Mouse (Mus musculus) left cerebral cortex, adult 2 months (tissue): ENCODE data around the gene Syce1. TPM values are rescaled to one million over a fixed set of nuclear protein-coding genes. Genes with fewer than 3 reads are reported as not detected.
A peak's percentile ranks its signal among the peaks of the same experiment; 100 is the strongest.
"Not testable (repeated sequence)": the region's sequence is repeated elsewhere in the genome, so short reads cannot be mapped to it uniquely, and the experiment has no call there.

Source experiments
- DNase-seq, 2 experiments: peaks; one replicate each; pipeline ENCODE4 v3.0.0; 2021 to 2022; ENCODE audit warnings: low spot score in 2 of 2, mixed read lengths in 1 of 2; ENCODE audit errors: extremely low spot score in 1 of 2
- H3K27ac ChIP-seq: fragments of 200-600 bp; 2 replicates; pipeline ENCODE4 v1.8.1; 2022
- H3K4me3 ChIP-seq: fragments of 200-600 bp; 2 replicates; pipeline ENCODE4 v1.8.1; 2022
- CTCF ChIP-seq: fragments of 200-600 bp; IDR thresholded peaks from 2 replicates; pipeline ENCODE4 v1.8.1; 2022; ENCODE audit warnings: antibody characterized with exemption, mild to moderate bottlenecking, moderate library complexity
- intact Hi-C: fragments of 180-260 bp; cut with DNase I; formaldehyde crosslinking; loops from one replicate; pipeline ENCODE4 v1.15.1; 2025
- total RNA-seq, 2 experiments: library from RNA; stranded (reverse); gene quantifications; 2 replicates each; pipeline ENCODE4 v1.2.3; 2021

Gene Syce1
- total RNA-seq, 2 experiments from 2014 or later, result 0.32 to 0.47 TPM

GRCm38 (mm10) chr7:140820173-140820572, 32.5 kb upstream of the Syce1 start:
- Histone ChIP-seq H3K27ac (no peak overlapping the region), H3K4me3 (no peak overlapping the region)
- DNase-seq, result no peak
- intact Hi-C loops, result no loop called here
- no peak for TF ChIP-seq CTCF

DNA sequence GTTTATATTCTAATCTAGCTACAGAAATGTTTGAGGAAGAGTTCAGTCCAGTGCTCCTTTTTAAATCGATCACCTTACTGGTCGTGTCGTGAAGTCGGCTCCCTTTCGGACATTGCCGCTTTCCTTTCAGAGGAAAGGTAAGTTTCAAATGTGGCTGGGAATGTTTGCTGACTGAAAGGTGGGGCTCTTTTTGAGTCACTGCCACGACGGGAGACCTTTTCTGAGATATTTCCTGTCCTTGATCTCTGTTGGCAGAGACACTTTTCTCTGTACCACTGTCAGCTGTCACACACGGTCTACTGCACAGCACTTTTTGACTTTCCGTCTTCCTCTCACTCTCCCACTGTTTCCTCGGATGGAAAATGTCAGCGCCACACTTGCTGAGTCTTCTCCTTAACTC, 25.2 kb upstream of the Syce1 start:
- no peak for TF ChIP-seq CTCF
- no peak for DNase-seq
- intact Hi-C loops, result no loop called here
- H3K4me3 ChIP-seq, result no peak overlapping the region
- no peak overlapping the region for H3K27ac ChIP-seq

- no peak for TF ChIP-seq CTCF
- Histone ChIP-seq H3K4me3 (no peak overlapping the region), H3K27ac (peak overlapping the region; percentile 40; the same call in 1 of the 2 replicates)
- DNase-seq, result no peak
- intact Hi-C loops, result no loop called here
These were observed 24.1 kb upstream of the Syce1 start for GRCm38 (mm10) chr7:140811714-140812113.

DNA sequence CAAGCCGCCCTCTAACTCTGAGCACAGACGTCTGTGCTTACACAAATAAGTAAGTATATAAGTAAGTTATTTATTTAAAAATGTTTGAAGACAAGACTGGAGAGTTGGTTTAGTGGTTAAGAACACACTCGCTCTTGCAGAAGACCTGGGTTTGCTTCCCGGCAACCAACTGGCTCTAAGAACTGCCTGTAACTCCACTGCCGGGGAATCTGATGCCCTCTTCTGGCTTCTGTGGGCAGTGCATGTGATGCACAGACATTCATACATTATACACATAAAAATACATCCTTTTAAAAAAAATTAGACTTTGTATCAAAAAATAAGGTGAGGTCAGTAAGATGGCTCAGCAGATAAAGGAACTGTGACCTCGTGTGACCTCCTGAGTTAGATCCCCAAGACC, 22.8 kb upstream of the Syce1 start:
- H3K27ac ChIP-seq, result no peak overlapping the region
- intact Hi-C loops, result no loop called here
- no peak for DNase-seq
- TF ChIP-seq CTCF, result peak; percentile 23; the same call in 1 of the 2 replicates
- H3K4me3 ChIP-seq, result no peak overlapping the region

DNA sequence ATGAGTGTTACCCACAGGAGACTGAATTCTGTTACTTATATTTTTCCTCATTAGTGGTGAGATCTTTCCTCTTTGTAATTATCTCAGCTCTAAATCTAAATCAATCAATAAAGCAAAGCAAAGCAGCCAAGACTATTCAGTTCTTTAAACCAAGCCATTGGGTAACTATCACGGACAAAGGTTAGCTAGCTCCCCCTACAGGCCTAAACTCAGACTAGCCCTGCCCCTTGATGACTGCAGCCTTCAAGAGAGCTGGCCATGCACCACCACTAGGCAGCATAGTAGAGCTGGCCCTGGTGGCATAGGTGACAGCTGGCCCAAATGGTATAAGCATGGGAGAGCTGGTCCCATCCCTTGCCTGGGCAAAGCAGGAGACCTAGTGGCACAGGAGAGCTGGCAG, 18.1 kb upstream of the Syce1 start:
- intact Hi-C loops, result loop anchor here (5.0 to 10.0 kb wide), 2 partner anchors 621 to 653 kb away; partner anchors contain the start of gene Sprn
- DNase-seq, result peak; percentile 52 to 59
- no peak overlapping the region for H3K27ac ChIP-seq
- TF ChIP-seq CTCF, result peak; percentile 81
- no peak overlapping the region for H3K4me3 ChIP-seq

DNA sequence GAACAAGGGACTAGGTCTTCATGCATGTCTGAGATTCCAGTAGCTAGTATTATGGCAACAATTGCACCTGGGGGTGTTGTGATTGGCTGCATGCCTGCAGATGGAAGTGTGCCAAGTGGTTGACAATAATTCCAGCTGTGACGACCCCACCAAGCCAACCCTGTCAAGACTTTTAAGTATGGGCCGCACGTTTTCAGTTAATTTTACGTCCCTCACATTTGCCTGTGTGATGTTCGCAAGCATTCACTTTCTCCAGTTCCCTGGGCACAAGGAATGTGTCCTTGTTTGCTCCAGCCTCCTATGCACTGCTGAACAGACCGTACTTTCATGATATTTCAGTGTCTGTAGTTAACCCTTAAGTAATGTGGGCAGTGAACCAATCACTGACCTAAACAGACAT, 15.0 kb upstream of the Syce1 start:
- Histone ChIP-seq H3K27ac (no peak overlapping the region), H3K4me3 (no peak overlapping the region)
- no peak for DNase-seq
- TF ChIP-seq CTCF, result no peak
- intact Hi-C loops, result loop anchor here (10.0 kb wide), 1 partner anchor 618 kb away; no protein-coding TSS in a partner anchor

DNA sequence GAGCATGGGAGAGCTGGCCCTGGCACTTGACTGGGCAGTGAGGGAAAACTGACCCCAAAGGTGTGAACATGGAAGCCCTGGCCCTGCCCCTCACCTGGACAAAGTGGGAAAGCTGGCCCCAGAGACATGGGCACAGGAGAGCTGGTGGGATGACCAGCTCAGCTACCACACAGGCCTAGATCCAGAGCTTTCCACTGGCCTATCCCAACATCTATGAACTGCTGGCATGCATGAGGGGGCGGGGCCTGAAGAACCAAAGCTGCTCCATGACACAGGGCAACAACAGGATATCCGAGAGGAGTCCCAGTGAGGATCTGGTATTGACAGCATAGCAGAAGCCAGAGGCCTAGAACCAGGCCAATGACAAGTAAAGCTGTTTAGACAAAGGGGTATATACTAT, 10.6 kb upstream of the Syce1 start:
- TF ChIP-seq CTCF, result no peak
- Histone ChIP-seq H3K27ac (no peak overlapping the region), H3K4me3 (no peak overlapping the region)
- DNase-seq, result no peak
- intact Hi-C loops, result no loop called here

DNA sequence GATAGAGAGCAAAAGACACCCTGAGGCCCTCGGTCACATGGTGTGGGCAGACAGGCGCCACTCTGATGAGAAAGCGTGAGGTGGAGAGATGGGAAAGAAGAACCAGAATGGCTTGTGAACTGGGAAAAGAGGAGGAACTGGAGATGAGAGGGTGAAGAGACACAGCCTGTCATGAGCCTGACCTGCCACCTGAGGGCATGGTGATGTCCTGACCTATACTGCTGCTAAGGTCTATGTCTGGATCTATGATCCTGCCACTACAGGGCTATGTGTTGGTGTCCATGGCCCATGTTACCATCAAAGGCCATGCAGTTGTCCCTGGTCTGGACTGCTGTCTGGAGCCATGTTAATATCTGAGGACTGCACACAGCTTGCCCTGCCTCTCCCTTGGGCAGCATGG, 10.0 kb upstream of the Syce1 start:
- TF ChIP-seq CTCF, result no peak
- intact Hi-C loops, result no loop called here
- H3K4me3 ChIP-seq, result no peak overlapping the region

DNA sequence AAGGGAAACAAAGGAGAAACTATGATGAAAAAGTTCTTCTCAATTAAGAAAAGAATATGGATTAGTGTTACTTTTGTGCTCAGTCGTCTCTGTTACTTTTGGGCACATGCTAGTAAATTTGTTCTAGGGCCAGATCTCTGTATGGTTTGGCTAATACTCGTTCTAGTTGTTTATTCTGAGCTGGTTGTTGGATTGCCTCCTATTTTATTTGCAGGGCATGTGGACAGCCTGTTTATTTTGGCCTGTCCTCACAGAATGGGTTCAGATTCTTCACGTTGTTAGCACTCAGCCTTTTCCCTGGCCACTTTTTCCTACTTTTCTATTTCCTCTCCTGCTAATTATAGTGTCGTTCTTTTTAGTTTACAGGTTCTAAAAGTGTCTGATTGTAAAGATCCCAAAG, 5.9 kb upstream of the Syce1 start:
- no peak overlapping the region for H3K27ac ChIP-seq
- intact Hi-C loops, result no loop called here
- DNase-seq, result no peak

More for the DNA sequence above, 10.0 kb upstream of the Syce1 start:
- no peak overlapping the region for H3K27ac ChIP-seq
- DNase-seq, result no peak

DNA sequence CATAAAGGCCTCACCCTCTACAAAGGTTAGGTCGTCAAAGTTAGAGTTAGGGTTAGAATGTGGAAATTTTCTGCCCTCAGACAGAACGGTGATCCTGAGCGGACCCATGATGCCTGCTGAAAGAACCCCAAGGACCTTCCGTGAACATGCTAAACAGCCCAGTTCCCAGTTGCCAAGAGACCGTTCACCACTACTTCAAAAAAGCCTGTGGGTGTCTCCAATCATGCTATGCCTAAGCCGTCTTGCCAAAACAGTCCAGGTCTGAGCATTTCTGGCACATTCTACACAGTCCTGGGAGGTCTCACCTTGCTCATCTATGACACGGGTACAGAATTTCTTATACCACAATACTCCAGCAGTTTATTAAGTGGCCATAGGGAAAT, 392 bp upstream of the Syce1 start:
- DNase-seq, result no peak
- Histone ChIP-seq H3K27ac (no peak overlapping the region), H3K4me3 (no peak overlapping the region)
- TF ChIP-seq CTCF, result no peak
- intact Hi-C loops, result no loop called here

More for the DNA sequence above, 5.9 kb upstream of the Syce1 start:
- H3K4me3 ChIP-seq, result no peak overlapping the region
- TF ChIP-seq CTCF, result no peak

- H3K4me3 ChIP-seq, result no peak overlapping the region
- TF ChIP-seq CTCF, result no peak
- no peak overlapping the region for H3K27ac ChIP-seq
- intact Hi-C loops, result no loop called here
- no peak for DNase-seq
These were observed 7.1 kb downstream of the Syce1 start for GRCm38 (mm10) chr7:140780548-140780947.

DNA sequence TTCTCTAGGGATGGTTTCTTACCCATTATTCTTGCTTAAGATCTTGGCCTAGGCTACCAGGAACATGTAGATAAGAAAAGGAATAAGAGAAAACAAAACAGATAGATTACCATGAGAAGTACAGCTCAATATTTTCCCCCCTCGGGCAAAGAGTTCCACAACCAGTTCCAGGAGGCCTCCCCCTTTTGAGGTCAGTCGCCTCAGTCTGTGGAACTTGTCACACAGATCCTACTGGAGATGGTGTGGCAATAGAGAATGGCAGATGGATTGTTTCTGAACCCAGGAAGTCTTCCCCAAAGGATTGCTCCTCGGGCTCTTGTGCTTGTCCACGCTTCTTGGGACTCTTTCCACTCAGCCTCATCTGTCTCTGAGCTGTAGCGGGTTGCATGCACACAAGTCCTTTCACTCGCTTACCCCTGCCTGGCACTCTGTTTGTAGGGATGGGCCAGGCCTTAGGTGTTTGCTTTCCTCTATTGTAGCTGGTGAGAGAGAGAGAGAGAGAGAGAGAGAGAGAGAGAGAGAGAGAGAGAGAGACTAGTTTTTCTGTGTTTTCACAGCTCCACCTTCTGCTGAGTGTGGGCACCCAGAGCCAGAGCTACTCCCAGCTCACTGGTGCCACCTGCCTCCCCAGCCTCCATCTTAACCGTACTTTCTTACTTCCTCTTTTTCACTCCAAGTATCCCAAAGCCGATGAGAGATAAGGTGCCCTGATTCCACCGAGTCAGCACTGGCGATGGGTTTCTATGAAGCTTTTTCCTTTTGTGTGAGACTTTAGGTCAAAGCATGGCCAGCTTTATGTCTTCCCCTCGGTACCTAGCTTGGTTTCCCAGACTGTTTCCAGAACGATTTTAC, 21.5 kb downstream of the Syce1 start:
- no peak for DNase-seq
- TF ChIP-seq CTCF, result peak; percentile 12
- H3K27ac ChIP-seq, result no peak overlapping the region
- intact Hi-C loops, result no loop called here
- H3K4me3 ChIP-seq, result no peak overlapping the region

DNA sequence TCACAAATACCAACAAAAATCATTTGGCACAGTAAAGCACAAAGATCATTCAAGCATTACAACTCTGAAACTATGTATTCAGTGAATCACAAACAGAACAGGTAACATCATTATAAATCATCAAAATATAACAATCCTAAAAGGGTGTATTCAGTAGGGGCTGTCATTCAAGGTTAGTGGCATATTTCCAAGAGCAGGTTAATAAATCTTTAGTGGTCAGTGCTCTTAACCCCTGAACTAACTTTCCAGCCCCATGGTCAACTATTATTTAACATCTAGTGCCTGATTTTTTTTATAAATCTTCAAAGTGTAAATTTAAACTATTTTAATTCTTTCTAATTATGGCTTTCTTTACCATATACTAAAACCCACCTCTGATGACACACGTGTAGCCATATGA, 22.3 kb downstream of the Syce1 start:
- H3K4me3 ChIP-seq, DNase-seq, H3K27ac ChIP-seq, intact Hi-C loops: not testable (repeated sequence)
